Comparison of ENCODE assay signal across 19 mouse cellular contexts in the genomic region with DNA sequence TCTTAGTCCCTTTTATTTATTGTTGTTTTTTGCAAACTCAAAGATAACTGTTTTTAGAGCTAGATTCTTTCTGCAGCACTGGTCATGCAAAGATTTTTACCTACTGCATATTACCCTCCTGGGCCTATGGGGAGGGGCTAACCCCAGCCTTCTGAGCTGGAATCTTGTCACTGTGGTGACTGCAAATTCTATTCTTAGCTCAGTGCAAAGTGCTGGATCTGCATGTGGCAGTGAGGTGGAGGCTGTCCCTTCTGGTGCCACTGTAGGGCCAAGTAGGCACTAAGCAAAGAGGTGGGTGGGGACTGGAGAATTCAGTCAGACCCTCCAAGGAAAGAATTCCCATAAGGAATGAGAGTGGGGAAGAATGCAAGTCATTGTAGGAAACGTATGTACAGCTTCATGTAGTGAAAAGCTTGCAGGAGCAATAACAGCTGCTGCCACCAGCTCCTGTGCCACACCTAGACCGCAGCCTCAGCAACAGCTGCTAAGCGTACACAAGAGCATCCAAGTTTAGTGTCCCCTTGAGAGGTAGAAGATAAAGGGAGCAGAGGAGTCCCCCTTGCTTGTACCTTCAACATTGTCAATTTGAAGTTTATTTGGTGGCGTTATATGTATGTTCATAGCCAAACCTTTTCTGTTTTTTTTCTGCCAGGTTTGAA. TPM values are rescaled to one million over a fixed set of nuclear protein-coding genes. Genes with fewer than 3 reads are reported as not detected.
DNase-seq lines count a peak whose midpoint lies in the region; ATAC-seq and TF ChIP-seq lines count a peak whose summit lies in the region.
"Had no signal": no experiment of that assay in that cellular context is flagged by ENCODE, and none has a peak within 500 bp of the region (broad histone marks: within the 10 kb centered on the region; RNA-seq: fewer than 3 reads in every experiment).

No protein-coding gene starts in this region.

- TF ChIP-seq POLR2A in cerebellum, adult 2 months (IDR thresholded peaks at IDR 0.05; ENCODE audit: borderline replicate concordance, insufficient read depth, low read length): no peak
- TF ChIP-seq POLR2A in heart, adult 2 months (IDR thresholded peaks at IDR 0.05; ENCODE audit: insufficient read depth, low read depth, low read length): no peak
- TF ChIP-seq POLR2A in myocyte (IDR thresholded peaks at IDR 0.05; ENCODE audit: insufficient read length, low read depth): no peak

- no peaks in the 10 kb centered on the region for H3K9me3 ChIP-seq in intestine, postnatal 0 days (ENCODE audit: control insufficient read depth)
- H3K9me3 ChIP-seq in intestine, embryonic 16.5 days (ENCODE audit: control insufficient read depth, low read length): no peaks in the 10 kb centered on the region
- H3K9me3 ChIP-seq: embryonic facial prominence, embryonic 15.5 days; forebrain, embryonic 15.5 days; hindbrain, embryonic 15.5 days; liver, embryonic 13.5 days; midbrain, embryonic 12.5 days had no signal

- ATAC-seq in cerebellum, adult (ENCODE audit: insufficient number of reproducible peaks, low FRiP score, low TSS enrichment): no peak
- ATAC-seq in intestine, postnatal 0 days: no peak
- ATAC-seq in intestine, embryonic 16.5 days: no peak
- ATAC-seq: activated CD4-positive, CD25-positive, alpha-beta regulatory T cell, adult 4 months; forebrain, embryonic 15.5 days had no signal

- no peak overlapping the region for H3ac ChIP-seq in myocyte (ENCODE audit: control insufficient read depth, insufficient read length)

- no peak for TF ChIP-seq CTCF in cerebellum, adult 2 months (IDR thresholded peaks at IDR 0.05; ENCODE audit: borderline replicate concordance, insufficient read depth, low read depth, low read length)
- no peak for TF ChIP-seq CTCF in heart, adult 2 months (IDR thresholded peaks at IDR 0.05)
- TF ChIP-seq CTCF in intestine, postnatal 0 days (IDR thresholded peaks at IDR 0.05; ENCODE audit: low read depth): no peak

- peak overlapping the region; percentile 49; the same call in 1 of the 2 replicates for H3K27ac ChIP-seq in cerebellum, adult 2 months (ENCODE audit: insufficient read depth, low read length)
- H3K27ac ChIP-seq in heart, adult 2 months: peak overlapping the region; percentile 18; the same call in 1 of the 2 replicates
- H3K27ac ChIP-seq in intestine, postnatal 0 days (ENCODE audit: low read depth, low read length): 0 out of 2 replicates have a peak overlapping the region, but pooled peaks have one; percentile 11
- no peak overlapping the region for H3K27ac ChIP-seq in intestine, embryonic 16.5 days (ENCODE audit: low read length)
- H3K27ac ChIP-seq: embryonic facial prominence, embryonic 15.5 days; forebrain, embryonic 15.5 days; hindbrain, embryonic 15.5 days; liver, embryonic 13.5 days; midbrain, embryonic 12.5 days had no signal

- WGBS in cerebellum, adult 2 months: 70% methylated on average over 4 of the region's 4 CpGs
- WGBS in heart, adult 2 months: 70% methylated on average over 4 of the region's 4 CpGs
- 85% methylated on average over 4 of the region's 4 CpGs for WGBS in intestine, postnatal 0 days
- 82% methylated on average over 4 of the region's 4 CpGs for WGBS in intestine, embryonic 16.5 days

- no peak for TF ChIP-seq EP300 in heart, adult 2 months (IDR thresholded peaks at IDR 0.05; ENCODE audit: insufficient read depth, low read depth, low read length)

- no peak overlapping the region for H3K4me3 ChIP-seq in cerebellum, adult 2 months (replicated peaks; ENCODE audit: insufficient read depth, low read depth, low read length)
- H3K4me3 ChIP-seq in heart, adult 2 months: no peak overlapping the region
- no peak overlapping the region for H3K4me3 ChIP-seq in intestine, postnatal 0 days (ENCODE audit: low read depth, low read length)
- H3K4me3 ChIP-seq in intestine, embryonic 16.5 days (ENCODE audit: low read length): no peak overlapping the region
- H3K4me3 ChIP-seq in myocyte: no peak overlapping the region
- H3K4me3 ChIP-seq: embryonic facial prominence, embryonic 15.5 days; forebrain, embryonic 15.5 days; hindbrain, embryonic 15.5 days; liver, embryonic 13.5 days; midbrain, embryonic 12.5 days had no signal

- H3K4me1 ChIP-seq in cerebellum, adult 2 months (ENCODE audit: control insufficient read depth, insufficient read depth, low read length): no peaks in the 10 kb centered on the region; the same call in 1 of the 2 replicates
- H3K4me1 ChIP-seq in heart, adult 2 months (ENCODE audit: control insufficient read depth, insufficient read depth, low read length): no peaks in the 10 kb centered on the region
- no peaks in the 10 kb centered on the region for H3K4me1 ChIP-seq in intestine, postnatal 0 days (replicated peaks; ENCODE audit: control insufficient read depth, insufficient read depth, low read length)
- no peaks in the 10 kb centered on the region for H3K4me1 ChIP-seq in intestine, embryonic 16.5 days (ENCODE audit: control insufficient read depth, insufficient read depth, low read length)
- H3K4me1 ChIP-seq: embryonic facial prominence, embryonic 15.5 days; forebrain, embryonic 15.5 days; hindbrain, embryonic 15.5 days; liver, embryonic 13.5 days; midbrain, embryonic 12.5 days had no signal

- no peaks in the 10 kb centered on the region for H3K36me3 ChIP-seq in heart, adult 2 months (ENCODE audit: control insufficient read depth, insufficient read depth, low read length)
- peaks cover 54% of the 10 kb centered on the region for H3K36me3 ChIP-seq in intestine, postnatal 0 days (ENCODE audit: control insufficient read depth, insufficient read depth)
- H3K36me3 ChIP-seq in intestine, embryonic 16.5 days (ENCODE audit: control insufficient read depth, insufficient read depth, low read length): peaks cover 17% of the 10 kb centered on the region
- H3K36me3 ChIP-seq in myocyte (ENCODE audit: control insufficient read depth, insufficient read depth): peaks cover 29% of the 10 kb centered on the region

- no peak overlapping the region for H3K9ac ChIP-seq in heart, adult 2 months (ENCODE audit: low read depth, low read length)
- H3K9ac ChIP-seq in intestine, postnatal 0 days (ENCODE audit: low read depth, low read length): no peak overlapping the region
- no peak overlapping the region for H3K9ac ChIP-seq in intestine, embryonic 16.5 days (ENCODE audit: low read depth, low read length)
- H3K9ac ChIP-seq: embryonic facial prominence, embryonic 15.5 days; forebrain, embryonic 15.5 days; hindbrain, embryonic 15.5 days; liver, embryonic 13.5 days; midbrain, embryonic 12.5 days had no signal

- intact Hi-C loops in heart, adult 2 months (cut with DNase I): no loop called here

- no peaks in the 10 kb centered on the region for H3K27me3 ChIP-seq in cerebellum, adult 2 months (ENCODE audit: control insufficient read depth, insufficient read depth, low read length)
- no peaks in the 10 kb centered on the region for H3K27me3 ChIP-seq in heart, adult 2 months (ENCODE audit: control insufficient read depth, insufficient read depth, low read length)
- no peaks in the 10 kb centered on the region for H3K27me3 ChIP-seq in intestine, postnatal 0 days (replicated peaks; ENCODE audit: control insufficient read depth, insufficient read depth, low read length)
- no peaks in the 10 kb centered on the region for H3K27me3 ChIP-seq in intestine, embryonic 16.5 days (replicated peaks; ENCODE audit: control insufficient read depth, insufficient read depth, low read length)
- no peaks in the 10 kb centered on the region for H3K27me3 ChIP-seq in myocyte (ENCODE audit: control insufficient read depth, insufficient read depth, insufficient read length)
- H3K27me3 ChIP-seq: embryonic facial prominence, embryonic 15.5 days; forebrain, embryonic 15.5 days; hindbrain, embryonic 15.5 days; liver, embryonic 13.5 days; midbrain, embryonic 12.5 days had no signal

- no peak overlapping the region for H3K4me2 ChIP-seq in intestine, postnatal 0 days (replicated peaks; ENCODE audit: low read depth)
- no peak overlapping the region for H3K4me2 ChIP-seq in intestine, embryonic 16.5 days (ENCODE audit: low read depth, low read length)
- H3K4me2 ChIP-seq in myocyte (ENCODE audit: low read depth): no peak overlapping the region
- H3K4me2 ChIP-seq: embryonic facial prominence, embryonic 15.5 days; forebrain, embryonic 15.5 days; hindbrain, embryonic 15.5 days; liver, embryonic 13.5 days; midbrain, embryonic 12.5 days had no signal

- 0 out of 2 replicates have a peak, but pooled peaks cover 1% of the 10 kb centered on the region for H3K79me2 ChIP-seq in heart, adult 2 months (replicated peaks; ENCODE audit: control insufficient read depth, insufficient read depth, low read length)
- peaks cover 33% of the 10 kb centered on the region for H3K79me2 ChIP-seq in myocyte (ENCODE audit: control insufficient read depth, insufficient read depth)

- peak in 1 of 2 experiments; percentile 34 for DNase-seq in cerebellum, adult 2 months
- DNase-seq in heart, adult 2 months: peak in 1 of 2 experiments; percentile 36
- DNase-seq in heart, adult 11 months: no peak
- no peak for DNase-seq in layer of hippocampus, adult 9-11 months
- DNase-seq: adrenal gland, postnatal 10 days; cerebellum, adult 9-10 months; kidney, postnatal 36 days; liver, embryonic 13.5 days; lung, adult 2 months; lung, postnatal 14 days had no signal

TF ChIP-seq in myocyte, 11 proteins besides CTCF, POLR2A, EP300 and RAD21 (continues in another document):
- no peak for TF ChIP-seq CEBPB (IDR thresholded peaks at IDR 0.05; ENCODE audit: insufficient read depth, poor library complexity, severe bottlenecking)

RNA-seq across cellular contexts. Expression of gene Baz2a, which starts 18.9 kb away (rescaled TPM):
- polyA plus RNA-seq in cerebellum, adult 2 months (2012; rRNA removed): 42.9 and 45.2 TPM in 2 replicates
- total RNA-seq in heart, adult 2 months (2021): 10 to 100 TPM; 18.4 to 22.4 TPM
- 15.5 and 23.7 TPM in 2 replicates for polyA plus RNA-seq in heart, adult 2 months (2012; rRNA removed)
- 8.1 and 8.6 TPM in 2 replicates for polyA plus RNA-seq in intestine, postnatal 0 days (2015; fragmentation: Nextera tagmentation; extraction: Ambion mirVana)
- polyA plus RNA-seq in intestine, embryonic 16.5 days (2015; fragmentation: Nextera tagmentation; extraction: Ambion mirVana): 9.6 and 10.1 TPM in 2 replicates
- 12.7 TPM for polyA plus RNA-seq in myocyte (2012; fragmentation: generic; extraction: Trizol)

RNA-seq across cellular contexts. Expression of gene Atp5b, which starts 27.2 kb away (rescaled TPM):
- 2,153 and 2,193 TPM in 2 replicates for polyA plus RNA-seq in cerebellum, adult 2 months (2012; rRNA removed)
- 1,000 to 10,000 TPM; 7,689 to 9,158 TPM for total RNA-seq in heart, adult 2 months (2021)
- polyA plus RNA-seq in heart, adult 2 months (2012; rRNA removed): 8,017 and 9,446 TPM in 2 replicates
- 2,460 and 2,644 TPM in 2 replicates for polyA plus RNA-seq in intestine, postnatal 0 days (2015; fragmentation: Nextera tagmentation; extraction: Ambion mirVana)
- polyA plus RNA-seq in intestine, embryonic 16.5 days (2015; fragmentation: Nextera tagmentation; extraction: Ambion mirVana): 3,551 and 3,599 TPM in 2 replicates
- 3,270 TPM for polyA plus RNA-seq in myocyte (2012; fragmentation: generic; extraction: Trizol)

RNA-seq across cellular contexts. Expression of gene Ptges3, which starts 51.5 kb away (rescaled TPM):
- 69.9 and 75.5 TPM in 2 replicates for polyA plus RNA-seq in cerebellum, adult 2 months (2012; rRNA removed)
- 10 to 100 TPM; 96.0 to 97.3 TPM for total RNA-seq in heart, adult 2 months (2021)
- 16.3 and 19.2 TPM in 2 replicates for polyA plus RNA-seq in heart, adult 2 months (2012; rRNA removed)
- 264 and 269 TPM in 2 replicates for polyA plus RNA-seq in intestine, postnatal 0 days (2015; fragmentation: Nextera tagmentation; extraction: Ambion mirVana)
- polyA plus RNA-seq in intestine, embryonic 16.5 days (2015; fragmentation: Nextera tagmentation; extraction: Ambion mirVana): 371 and 401 TPM in 2 replicates
- polyA plus RNA-seq in myocyte (2012; fragmentation: generic; extraction: Trizol): 84.3 TPM
